Mouse (Mus musculus) limb, embryonic 10.5 days (tissue): ENCODE measurements around the gene Ccnb2. TPM values are rescaled to one million over a fixed set of nuclear protein-coding genes. Genes with fewer than 3 reads are reported as not detected.

Experiments used
- DNase-seq: peaks from one replicate; pipeline ENCODE4 v3.0.0-alpha.2; 2017; ENCODE audit warnings: low spot score
- H3K27ac ChIP-seq: fragments of 300-500 bp; sonication (generic); 2 replicates; pipeline ENCODE4 v1.5.1; 2016; ENCODE audit warnings: mild to moderate bottlenecking
- H3K27me3 ChIP-seq: fragments of 300-500 bp; sonication (generic); 2 replicates; pipeline ENCODE4 v1.6.1; 2016; ENCODE audit warnings: low read depth, mild to moderate bottlenecking; ENCODE audit not compliant: poor library complexity, severe bottlenecking
- H3K36me3 ChIP-seq: fragments of 300-500 bp; sonication (generic); 2 replicates; pipeline ENCODE4 v1.6.1; 2016; ENCODE audit warnings: mild to moderate bottlenecking, moderate library complexity
- H3K4me1 ChIP-seq: fragments of 300-500 bp; sonication (generic); 2 replicates; pipeline ENCODE4 v1.6.1; 2016
- H3K4me3 ChIP-seq: fragments of 300-500 bp; sonication (generic); 2 replicates; pipeline ENCODE4 v1.5.1; 2016; ENCODE audit warnings: mild to moderate bottlenecking, moderate library complexity
- H3K9me3 ChIP-seq: fragments of 300-500 bp; sonication (generic); replicated peaks from 2 replicates; pipeline ENCODE4 v1.6.1; 2016; ENCODE audit warnings: mild to moderate bottlenecking
- WGBS: fragments of 180-500 bp; shearing (Covaris S2); methylation state at CpG from one replicate; pipeline ENCODE4 v1.1.7; 2016; 5-methylcytosine and 5-hydroxymethylcytosine counted together
- microRNA-seq: library from miRNA; unstranded; fragments of <30 nt; microRNA quantifications from one replicate; pipeline ENCODE4, GENCODE M21; 2017
- polyA plus RNA-seq: library from polyadenylated mRNA; unstranded; fragments of >200 nt; fragmentation: Nextera tagmentation; extraction: Ambion mirVana; gene quantifications from 2 replicates; pipeline ENCODE4 v1.2.1, GENCODE M21; 2016

Ccnb2 gene
- polyA plus RNA-seq, 1 experiment from 2014 or later, result 245 TPM

- no peaks in the 10 kb centered on the region for H3K9me3 ChIP-seq
- no peak overlapping the region for H3K27ac ChIP-seq
- no peaks in the 10 kb centered on the region for H3K4me1 ChIP-seq
- no peak for DNase-seq
- no peak overlapping the region for H3K4me3 ChIP-seq
- no peaks in the 10 kb centered on the region for H3K27me3 ChIP-seq
- WGBS, result 78% methylated on average over 5 of the region's 5 CpGs
- H3K36me3 ChIP-seq, result peaks cover 35% of the 10 kb centered on the region
Observed at GRCm38 (mm10) chr9:70371638-70372037, 49.7 kb downstream of the Ccnb2 start.

DNA sequence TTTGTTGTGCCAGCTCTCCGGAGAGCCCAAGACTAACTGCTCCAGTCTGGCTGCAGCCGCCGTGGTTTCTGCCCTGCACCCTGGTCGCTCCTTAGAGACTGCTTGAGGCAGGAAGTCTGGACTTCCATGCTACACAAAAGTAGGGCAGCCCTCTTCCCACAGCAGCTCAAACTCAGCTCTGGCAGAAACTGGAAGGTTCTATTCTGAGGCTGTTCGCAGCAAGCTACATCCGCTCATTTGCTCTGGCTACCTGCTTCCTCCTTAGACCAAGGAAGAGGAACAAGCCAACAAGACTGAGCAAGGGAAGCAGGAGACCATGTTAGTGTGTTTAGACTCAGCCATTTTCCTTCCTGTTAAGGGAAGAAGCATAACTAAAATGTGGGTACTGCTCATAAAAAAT, 54.4 kb downstream of the Ccnb2 start:
- 92% methylated on average over 6 of the region's 6 CpGs for WGBS
- peaks cover 46% of the 10 kb centered on the region for H3K36me3 ChIP-seq
- DNase-seq, result no peak
- H3K27me3 ChIP-seq, result no peaks in the 10 kb centered on the region
- no peak overlapping the region for H3K27ac ChIP-seq
- H3K4me3 ChIP-seq, result no peak overlapping the region
- no peaks in the 10 kb centered on the region for H3K4me1 ChIP-seq
- no peaks in the 10 kb centered on the region for H3K9me3 ChIP-seq

DNA sequence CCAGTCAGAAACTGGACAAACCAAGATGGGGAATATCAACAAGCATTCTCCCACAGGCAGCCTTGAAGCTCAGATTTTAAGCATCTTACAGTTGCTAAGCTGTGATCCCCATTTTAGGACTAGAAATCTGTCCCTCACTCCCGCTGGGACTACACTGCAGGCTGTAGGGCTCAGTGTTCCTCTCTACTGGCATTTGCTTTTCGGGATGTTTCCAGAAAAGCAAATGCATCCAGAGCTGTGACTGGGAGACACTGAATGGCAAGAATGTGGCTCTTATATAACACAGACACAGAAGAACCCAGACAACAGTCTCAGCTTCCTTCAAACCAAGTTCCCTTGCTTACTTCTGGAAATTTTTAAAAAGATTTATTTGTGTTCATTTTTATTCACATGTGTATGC, 55.4 kb downstream of the Ccnb2 start:
- H3K36me3 ChIP-seq, result peaks cover 46% of the 10 kb centered on the region
- 85% methylated on average over 2 of the region's 2 CpGs for WGBS
- H3K4me3 ChIP-seq, result no peak overlapping the region
- H3K9me3 ChIP-seq, result no peaks in the 10 kb centered on the region
- no peaks in the 10 kb centered on the region for H3K27me3 ChIP-seq
- H3K4me1 ChIP-seq, result no peaks in the 10 kb centered on the region
- H3K27ac ChIP-seq, result no peak overlapping the region
- no peak for DNase-seq

GRCm38 (mm10) chr9:70364741-70365140, 56.6 kb downstream of the Ccnb2 start:
- H3K36me3 ChIP-seq, result peaks cover 47% of the 10 kb centered on the region
- no peaks in the 10 kb centered on the region for H3K27me3 ChIP-seq
- H3K9me3 ChIP-seq, result no peaks in the 10 kb centered on the region
- DNase-seq, result no peak
- no peak overlapping the region for H3K4me3 ChIP-seq
- no peaks in the 10 kb centered on the region for H3K4me1 ChIP-seq
- no peak overlapping the region for H3K27ac ChIP-seq
- WGBS, result 92% methylated on average over 8 of the region's 8 CpGs

DNA sequence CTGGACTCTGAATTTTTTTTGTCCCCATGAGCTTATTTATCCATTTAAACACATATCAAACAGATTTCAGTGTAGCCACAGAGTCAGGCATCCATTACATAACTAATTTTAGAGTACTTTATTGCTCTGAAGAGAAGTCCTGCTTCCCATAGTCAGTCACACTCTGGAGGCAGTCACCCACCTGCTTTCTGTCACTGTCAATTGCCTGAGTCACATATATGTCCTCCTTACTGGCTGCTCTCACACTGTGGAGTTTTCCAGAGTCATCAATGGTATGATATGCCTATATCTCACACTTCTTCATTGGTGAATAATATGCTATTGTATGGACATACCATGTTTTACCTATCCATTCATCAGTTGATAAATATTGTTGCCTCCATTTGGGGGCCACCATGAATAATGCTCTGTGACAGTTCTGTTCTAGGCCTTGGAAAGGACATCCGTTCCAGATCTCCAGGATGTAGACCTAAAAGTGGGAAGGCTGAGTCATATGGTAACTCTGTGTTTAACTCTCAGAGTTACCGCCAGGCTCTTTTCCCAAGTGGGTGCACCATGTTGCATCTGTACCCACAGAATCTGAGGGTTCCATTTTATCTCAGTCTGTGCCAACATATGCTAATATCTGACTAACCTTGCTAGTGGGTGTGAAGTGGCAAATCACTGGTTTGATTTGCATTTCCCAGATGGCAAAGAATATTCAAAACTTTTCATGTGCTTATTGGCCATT, 61.8 kb downstream of the Ccnb2 start:
- Histone ChIP-seq H3K9me3 (no peaks in the 10 kb centered on the region), H3K4me1 (peaks cover 8% of the 10 kb centered on the region), H3K27me3 (no peaks in the 10 kb centered on the region), H3K36me3 (peaks cover 53% of the 10 kb centered on the region), H3K4me3 (no peak overlapping the region), H3K27ac (no peak overlapping the region)
- DNase-seq, result no peak
- WGBS, result 94% methylated on average over 2 of the region's 2 CpGs

Small RNA genes lying within 50 kb of the gene (microRNA-seq; reads per million reads assigned to microRNA genes)
- 5.6 reads per million, percentile 10 among the genes with 10 or more reads in this experiment for gene Mir5626

Other genes starting within 250 kb of the Ccnb2 start
- gene Myo1e, start 214.2 kb downstream of the Ccnb2 start, polyA plus RNA-seq, result 13.3 and 18.9 TPM in 2 replicates
- 27.5 and 29.9 TPM in 2 replicates for gene Rnf111, start 82.2 kb upstream of the Ccnb2 start, polyA plus RNA-seq
- gene Sltm, start 121.2 kb upstream of the Ccnb2 start, polyA plus RNA-seq, result 55.1 and 61.0 TPM in 2 replicates
- gene Gm10642, start 234.7 kb upstream of the Ccnb2 start, polyA plus RNA-seq, result 0.10 and 0.11 TPM in 2 replicates
- 1.5 and 3.0 TPM in 2 replicates for gene Mindy2, start 235.6 kb upstream of the Ccnb2 start, polyA plus RNA-seq